Mouse (Mus musculus) left cerebral cortex, adult 18-20 months (tissue): ENCODE measurements at regions not wholly inside any gene's neighbourhood (a gene's known extent, or its start where the extent isn't known, plus 50 kb on each side); places are given as distances from the start of the nearest gene placed in this dataset.

Source experiments
- DNase-seq, 2 experiments: peaks; one replicate each; pipeline ENCODE4 v3.0.0; 2021 to 2022; ENCODE audit warnings: low spot score in 2 of 2, mixed read lengths in 1 of 2

DNA sequence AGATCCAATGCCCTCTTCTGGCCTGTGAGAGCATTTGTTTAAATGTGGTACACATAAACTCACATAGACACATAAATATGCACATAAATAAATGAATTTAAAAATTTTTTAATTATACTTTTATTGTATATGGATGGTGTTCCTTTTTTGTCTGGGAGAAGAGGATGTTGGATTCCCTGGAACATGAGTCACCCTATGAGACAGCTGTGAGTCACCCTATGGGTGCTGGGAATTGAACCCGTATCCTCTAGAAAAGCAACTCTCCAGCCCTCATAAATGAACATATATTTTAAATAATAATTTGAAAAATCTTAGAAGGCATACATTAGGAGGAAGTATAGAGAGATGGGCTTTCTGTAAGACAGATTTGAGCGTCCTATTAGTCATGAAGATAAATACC lies 76.1 kb upstream of the Dynlt3 start:
- no peak for DNase-seq

DNA sequence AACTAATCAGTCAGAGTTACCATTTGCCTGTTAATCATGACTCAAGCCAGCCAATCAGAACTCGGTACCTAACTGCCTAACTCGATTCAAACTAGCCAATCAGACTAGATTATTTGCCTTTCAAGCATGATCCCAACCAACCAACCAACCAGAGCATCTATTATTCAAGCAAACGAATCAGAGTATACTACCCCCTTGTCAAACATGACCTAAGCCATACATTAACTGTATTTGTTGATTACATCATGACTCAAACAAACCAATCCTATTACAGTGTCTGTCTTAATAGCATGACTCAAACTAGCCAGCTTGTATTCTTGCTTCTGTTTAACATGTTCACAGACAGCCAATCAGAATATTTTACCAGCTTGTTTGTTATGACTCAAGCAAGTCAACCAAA lies 79.7 kb upstream of the Dynlt3 start:
- DNase-seq = no peak

DNA sequence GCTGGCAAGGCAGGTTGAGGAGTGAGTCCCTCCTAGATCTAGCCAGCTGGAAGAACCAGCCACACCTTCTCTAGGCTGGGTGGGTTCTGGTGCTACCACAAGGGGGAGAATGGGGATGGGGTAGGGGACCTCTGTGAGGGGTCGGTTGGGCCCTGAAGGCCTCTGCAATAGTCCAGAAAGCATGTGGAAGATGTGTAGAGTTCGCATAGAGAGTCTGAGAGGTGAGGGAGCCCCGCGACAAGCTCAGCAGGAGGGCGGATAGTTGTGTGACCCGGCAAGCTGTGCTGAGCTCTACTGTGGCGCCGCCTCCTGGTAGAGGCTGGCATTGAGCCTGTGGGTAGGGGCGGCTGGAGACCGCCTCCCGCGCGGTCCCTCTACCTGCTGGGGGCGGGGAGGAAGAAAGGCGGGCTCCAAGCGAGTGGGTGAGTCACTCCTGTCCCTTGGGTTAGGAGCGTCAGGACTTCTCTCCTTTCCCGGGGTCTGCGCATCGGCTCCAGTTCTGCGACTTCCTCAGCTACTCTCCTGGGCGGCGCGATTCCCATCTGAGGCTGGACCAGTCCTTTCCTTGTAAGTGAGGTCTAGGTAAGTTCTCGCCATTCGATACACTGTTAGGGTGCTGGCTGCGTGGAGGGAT lies 84.6 kb upstream of the Dynlt3 start:
- DNase-seq = peak; percentile 8 to 29

DNA sequence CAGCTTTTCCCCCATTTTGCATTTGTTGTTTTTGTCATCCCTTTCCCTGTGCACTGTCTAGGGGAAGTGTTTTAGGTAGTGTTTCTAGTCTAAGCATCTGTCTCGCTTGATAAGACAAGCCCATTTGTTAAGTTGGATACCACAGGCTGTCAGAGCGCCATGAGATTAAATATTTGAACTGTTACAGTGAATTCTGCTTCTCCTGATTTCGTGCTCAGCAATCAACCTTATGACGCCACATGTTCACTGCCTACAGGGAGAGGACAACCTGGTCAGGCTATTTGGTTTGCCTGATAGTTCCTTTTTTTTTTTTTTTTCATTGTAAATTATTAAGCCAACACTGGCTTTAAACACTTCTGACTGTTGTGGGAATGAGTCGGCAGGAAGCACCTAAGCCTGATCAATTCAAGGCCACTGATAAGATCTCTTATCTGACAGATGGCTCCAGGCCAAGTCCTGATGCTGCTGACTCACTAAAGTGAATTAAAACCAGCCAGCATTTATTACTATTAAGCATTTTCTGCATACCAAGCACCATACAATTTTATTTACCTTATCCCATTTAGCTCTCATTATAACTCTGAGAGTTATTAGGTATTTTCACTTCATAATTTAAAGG lies 90.3 kb upstream of the Dynlt3 start:
- DNase-seq = no peak

DNA sequence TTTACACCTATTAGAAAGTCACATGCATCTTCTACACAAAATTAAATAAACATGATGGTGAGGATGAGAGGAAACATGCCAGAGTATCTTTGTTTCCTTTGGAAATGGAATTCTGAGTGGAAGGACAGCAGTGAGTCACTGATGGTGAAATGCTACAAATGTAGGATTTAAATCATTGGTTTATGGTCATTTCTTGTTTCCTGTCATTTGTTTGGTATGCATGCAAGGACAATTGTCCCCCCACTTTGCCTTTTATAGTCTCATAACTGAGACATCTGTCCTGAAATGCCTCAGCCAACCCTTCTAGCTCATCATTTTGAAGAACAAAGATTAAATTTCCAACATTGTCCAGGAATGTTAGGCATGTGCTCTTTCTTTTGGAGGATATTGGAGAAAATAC lies 77.2 kb upstream of the Hypm start:
- no peak for DNase-seq

DNA sequence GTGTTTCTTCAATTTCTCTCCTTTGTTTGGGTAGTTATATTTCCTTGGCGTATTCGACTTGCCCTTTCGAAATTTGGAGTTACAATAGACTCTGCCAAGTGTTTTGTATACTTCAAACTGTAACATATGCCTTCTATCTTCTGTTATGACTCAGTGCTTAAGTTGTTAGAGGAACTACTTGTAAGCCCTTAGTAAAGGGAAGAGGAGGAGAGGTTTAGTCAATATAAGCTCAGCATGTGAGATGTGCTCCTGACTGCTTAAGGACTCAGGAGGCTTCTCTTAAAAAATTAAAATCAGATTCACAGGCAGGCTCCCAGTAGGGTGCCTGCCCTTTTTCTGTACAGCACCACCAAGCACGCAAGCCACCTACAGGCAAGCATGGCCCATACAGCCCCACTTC lies 69.2 kb upstream of the Hypm start:
- no peak for DNase-seq

DNA sequence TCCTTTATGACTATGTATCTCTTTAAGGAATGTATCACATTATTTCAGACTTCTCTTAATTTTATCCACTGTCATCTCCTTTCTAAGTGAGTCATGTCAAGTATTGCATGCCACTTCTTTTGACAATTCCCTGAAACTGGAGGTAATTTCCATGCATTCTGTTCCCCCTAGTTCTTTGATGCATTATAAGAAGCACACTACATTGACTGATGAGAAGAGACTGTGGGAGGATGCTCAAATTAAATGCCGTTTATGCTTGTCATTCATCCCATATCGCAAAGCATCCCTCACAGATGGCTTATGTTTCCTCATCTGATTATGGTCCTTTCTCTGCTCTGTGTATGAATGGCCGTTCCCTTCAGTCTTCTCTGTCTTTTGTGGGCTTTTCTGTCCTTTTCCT lies 57.2 kb upstream of the Hypm start:
- DNase-seq = no peak
